Mouse (Mus musculus) forelimb bud, embryonic 11.5 days (tissue): ENCODE measurements around the gene Pid1.

Experiments
- DNase-seq: peaks from one replicate; pipeline ENCODE4 v3.0.0-alpha.2; 2012; ENCODE audit warnings: low read depth, low spot score

The Pid1 gene

DNA sequence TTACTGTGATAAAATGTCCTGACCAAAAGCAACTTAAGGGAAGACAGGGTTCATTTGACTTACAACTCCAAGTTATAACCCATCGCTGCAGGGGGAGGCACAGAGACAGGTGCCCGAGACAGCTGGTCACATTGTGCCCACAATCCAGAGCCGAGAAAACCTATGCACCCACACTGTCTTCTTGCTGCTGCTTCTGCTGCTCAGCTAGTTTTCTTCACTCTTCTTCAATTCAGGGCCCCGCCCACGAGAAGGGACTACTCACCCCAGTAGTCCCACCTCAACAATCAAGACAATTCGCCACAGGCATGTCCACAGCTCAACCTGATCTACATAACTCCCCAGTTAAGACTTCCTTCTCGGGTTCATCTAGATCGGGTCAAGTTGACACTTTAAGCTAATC lies at the start of gene Pid1:
TSS of gene Pid1 (minus strand) at position 214 of the 400 bp plus-strand sequence.
- no peak for DNase-seq

DNA sequence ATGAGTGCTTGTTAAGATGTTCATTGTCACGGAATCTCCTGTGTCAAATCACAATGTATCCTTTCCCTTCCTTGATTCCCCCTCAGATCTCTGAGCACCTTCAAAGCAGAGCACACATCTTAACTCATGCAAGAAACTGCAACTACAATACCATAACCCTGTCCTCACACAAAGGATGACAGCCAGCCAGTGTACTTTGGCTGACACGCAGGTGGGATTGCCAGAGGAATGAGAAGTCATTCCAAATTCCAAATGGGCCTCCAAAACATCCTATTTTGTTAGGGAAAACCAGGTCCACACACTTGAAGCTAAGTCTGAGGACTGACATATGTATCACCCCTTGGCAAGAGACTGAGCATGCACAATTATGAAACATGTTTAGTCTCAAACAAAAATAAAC lies 45.5 kb upstream of the Pid1 start:
- no peak for DNase-seq

DNA sequence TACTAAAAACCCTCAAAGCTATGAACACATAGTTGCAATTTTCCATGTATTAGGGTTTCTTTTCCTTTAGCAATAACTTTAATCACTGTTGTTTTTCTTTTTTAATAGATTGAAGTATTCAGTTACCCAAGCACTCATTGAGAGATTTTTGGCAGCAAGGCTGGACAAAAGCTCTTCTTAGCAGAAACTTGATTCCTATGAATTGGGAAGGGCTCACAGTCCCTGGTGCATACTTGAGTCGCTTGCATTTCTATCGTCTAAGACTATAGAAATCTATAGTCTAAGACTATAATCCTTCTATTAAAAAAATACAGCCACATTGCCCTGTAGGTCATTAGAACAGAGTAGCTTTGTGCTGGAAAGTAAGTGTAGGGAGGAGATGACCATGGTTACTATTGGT lies 44.9 kb upstream of the Pid1 start:
- no peak for DNase-seq

DNA sequence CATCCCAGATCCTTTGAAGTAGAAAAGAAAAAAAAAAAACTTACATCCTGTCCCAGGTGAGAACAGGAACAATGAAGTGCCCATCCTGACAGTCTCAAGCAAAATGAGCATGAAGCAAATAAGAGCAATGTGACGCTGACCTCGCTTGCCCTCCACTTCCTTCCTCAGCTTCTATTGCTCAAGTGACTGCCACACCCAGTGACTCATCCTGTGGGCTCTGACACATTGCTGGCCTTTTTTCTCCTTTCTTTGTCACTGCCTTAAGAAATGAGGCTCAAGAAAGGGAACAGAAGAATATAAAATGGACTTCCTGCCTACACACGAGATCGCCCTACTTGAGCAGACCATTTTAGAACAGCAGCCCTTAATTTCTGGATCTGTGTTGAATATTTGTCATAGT lies 42.9 kb upstream of the Pid1 start:
- no peak for DNase-seq

DNA sequence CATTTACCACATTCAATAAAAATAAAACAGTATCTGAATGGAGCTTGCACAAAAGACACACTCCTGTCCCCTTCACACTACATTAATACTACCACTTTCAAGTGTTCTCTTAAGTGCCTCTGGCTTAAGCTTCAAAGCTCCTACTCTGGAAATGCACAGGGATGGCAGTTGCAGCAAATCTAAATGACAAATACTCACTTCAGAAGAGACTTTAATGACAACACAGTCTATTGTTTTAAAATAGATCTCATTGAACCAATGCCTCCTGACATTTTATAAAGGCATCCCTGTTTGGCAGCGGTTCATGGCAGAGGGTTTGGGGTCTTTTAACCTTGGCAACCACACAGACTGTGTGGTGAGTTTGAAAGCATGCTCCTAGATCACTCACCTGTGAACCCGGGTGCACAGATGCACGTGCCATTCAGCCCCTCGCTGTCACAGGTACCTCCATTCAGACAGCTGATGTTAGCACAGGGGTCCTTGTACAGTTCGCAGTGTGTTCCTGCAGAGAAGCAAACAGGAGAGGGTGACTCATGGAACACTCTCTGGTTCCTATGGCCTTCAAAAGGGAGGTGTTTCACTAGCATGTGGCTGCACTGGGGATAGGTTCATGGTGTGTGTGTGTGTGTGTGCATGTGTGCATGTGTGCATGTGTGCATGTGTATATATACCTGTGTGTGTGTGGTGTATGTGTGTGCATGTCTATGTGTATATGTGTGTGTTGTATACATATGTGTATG lies 41.7 kb upstream of the Pid1 start:
- no peak for DNase-seq

DNA sequence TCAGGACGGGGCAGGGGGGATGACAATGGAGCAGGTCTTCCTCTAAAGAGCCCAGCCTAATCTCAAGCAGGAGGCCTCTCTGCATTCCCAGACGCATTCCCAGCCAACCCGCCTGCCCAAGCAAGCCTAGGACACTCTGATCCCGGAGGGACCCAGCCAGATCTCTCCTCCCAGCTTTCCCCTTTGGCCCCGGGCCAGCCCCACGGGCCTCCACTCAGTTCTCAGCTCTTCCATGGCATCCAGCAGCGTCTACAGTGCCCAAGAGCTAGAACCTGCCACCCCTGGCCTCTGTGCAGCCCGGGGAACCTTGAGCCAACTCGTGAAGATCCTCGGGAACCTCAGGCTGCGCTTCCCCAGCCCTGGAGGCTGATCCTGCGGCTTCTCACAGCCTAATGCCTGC lies 40.9 kb upstream of the Pid1 start:
- DNase-seq, result no peak

DNA sequence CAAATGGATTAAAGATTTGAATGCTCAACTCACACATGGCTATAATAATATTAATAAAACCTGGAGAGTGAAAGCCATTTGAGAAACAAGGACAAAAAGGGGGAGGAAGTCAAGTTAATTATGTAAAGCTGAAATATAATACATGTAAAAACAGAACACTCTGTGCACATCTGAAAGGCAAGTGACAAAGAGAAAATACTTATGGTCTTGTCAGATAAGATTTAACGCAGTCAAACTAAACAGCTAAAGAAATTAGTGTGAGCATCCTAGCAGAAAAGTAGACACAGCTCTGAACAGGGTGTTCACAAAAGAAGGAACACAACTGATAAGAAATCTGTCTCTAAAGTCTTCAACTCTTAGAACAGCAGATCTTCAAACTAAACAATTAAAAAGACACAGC lies 38.2 kb upstream of the Pid1 start:
- no peak for DNase-seq

DNA sequence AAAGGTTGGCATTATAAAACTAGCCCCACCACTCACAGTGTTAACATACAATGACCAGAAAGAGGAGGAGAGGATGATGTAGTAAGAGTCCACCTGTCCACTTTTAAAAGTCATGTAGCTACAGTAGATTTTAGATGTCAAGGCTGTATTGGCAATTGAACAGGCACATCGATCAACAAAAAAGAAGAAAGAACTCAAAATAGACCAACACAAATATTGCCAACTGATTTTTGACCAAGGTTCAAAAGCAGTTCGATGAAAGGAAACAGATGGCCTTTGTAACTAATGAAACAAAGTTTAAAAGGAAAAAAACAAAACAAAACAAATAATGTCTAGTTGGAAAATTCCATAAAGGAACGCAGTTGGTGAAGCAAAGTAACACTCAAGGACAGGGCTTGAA lies 35.7 kb upstream of the Pid1 start:
- no peak for DNase-seq

DNA sequence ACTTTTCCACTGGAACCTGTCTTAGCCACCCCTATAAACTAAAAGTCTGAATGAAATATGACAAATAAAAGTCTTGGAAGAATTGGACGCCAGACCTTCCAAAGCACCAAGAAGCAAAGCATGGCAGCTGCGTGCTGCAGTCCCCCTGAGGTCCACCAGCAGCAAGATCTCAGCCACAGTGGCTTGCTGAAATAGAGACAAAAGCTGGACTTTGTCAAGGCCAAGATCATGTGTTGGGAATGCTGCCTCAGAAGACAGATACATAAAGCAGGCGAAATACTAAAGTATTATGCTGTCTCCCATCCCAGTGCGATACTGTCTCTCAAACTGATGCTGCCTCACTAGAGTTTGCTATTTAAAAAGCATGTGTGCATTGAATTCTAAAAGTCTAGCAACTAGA lies 35.1 kb upstream of the Pid1 start:
- DNase-seq, result no peak

DNA sequence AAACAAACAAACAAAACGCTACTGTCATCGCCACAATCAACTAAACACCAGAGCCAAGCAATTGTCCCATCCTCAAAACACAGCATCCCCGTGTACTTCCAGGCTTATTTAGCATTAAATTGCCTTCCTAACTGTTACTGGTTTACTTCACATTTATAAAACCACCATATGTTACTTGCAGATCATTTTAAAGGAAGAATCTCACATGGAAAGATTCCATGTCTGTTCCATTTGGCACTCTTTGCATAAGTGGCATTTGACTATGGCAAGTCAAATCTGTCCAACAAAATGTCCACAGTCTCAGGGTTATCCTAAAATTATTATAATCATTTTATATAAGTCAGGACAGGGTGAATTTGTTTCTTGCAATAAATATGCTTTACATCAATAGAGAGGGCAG lies 32.8 kb upstream of the Pid1 start:
- DNase-seq, result no peak

DNA sequence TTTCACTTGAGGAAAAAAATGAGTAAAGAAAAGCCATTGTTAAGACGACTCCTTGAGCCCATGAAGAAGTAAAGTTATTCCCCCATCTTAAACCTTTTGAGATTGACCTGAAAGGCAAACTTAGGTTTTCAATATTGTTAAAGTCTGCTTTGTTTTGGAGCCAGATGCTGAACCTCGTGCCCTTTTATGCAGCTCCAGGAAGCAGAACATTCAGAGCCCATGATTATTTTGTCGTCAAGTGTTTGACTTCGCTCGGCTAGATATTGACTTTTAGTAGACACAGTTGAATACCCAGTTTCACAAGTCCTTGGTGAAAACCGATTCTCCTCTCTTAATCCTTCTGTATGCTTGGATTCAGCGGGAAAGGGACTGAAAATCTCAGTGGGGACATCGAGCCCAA lies 31.9 kb upstream of the Pid1 start:
- no peak for DNase-seq

DNA sequence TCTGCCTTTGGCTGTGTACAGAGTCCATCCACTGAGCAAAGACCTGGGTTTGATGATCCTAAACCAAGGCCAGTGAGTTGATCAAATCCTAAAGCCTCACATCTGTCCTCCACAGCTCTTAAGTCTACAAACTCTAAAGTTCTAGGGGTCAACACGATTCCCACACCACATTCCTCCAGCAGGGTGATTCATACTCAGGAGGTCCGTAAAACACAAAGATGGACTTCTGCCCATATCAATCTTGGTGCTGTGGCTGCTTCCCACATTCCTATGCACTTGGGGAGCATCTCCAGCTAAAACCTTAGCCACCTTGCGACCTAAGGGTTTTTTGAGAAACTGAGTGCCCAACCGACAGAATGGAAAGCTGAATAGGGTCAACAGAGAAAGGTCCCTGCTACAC lies 27.0 kb upstream of the Pid1 start:
- DNase-seq, result no peak

DNA sequence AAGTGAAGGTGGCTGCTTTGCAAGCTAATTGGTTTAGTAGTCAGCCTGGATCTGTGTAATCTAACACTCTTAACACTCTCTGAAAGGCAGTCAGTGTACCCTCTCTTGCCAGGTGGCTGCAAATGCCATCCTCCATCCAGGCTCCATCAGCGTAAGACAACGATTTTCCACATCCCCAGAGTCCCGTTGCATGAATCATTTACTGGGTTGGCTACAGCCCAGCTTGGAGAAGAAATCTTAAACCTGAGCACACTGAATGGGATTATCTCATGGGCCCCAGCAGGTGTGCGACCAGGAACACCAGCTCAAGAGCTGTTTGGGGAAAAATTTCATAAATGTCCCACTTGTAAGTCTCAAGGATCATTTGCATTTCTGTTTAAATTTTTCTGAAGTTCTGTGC lies 23.6 kb upstream of the Pid1 start:
- DNase-seq, result no peak

DNA sequence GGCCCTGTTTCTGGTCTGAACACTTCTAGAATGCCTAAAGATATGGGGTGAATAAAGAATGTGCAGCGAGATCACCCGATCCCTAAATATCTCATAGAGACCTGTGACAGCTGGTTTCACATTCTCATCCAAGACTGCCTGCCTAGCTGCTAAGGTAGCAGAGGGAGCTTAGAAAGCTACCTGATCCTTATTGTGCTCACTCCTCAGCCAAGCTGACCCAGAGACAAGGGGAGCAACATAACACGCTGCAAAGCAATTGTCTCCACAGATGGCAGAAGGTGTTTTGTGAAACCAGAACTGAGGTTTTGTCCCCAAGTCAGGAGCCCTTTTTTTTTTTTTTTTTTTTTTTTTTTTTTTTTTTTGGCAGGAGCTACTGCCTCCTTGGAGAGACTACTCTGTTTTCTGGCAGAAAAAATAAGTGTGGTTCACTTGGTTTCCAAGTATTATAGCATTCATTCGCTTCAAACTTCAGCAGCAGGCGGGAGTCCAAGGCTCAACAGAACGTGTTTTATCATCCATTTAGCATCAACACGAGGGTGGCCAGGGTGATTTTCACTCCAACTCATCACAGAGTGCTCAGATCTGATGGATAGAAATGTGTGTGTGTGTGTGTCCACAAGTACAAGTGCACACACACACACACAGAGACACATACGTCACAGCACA lies 22.6 kb upstream of the Pid1 start:
- no peak for DNase-seq

DNA sequence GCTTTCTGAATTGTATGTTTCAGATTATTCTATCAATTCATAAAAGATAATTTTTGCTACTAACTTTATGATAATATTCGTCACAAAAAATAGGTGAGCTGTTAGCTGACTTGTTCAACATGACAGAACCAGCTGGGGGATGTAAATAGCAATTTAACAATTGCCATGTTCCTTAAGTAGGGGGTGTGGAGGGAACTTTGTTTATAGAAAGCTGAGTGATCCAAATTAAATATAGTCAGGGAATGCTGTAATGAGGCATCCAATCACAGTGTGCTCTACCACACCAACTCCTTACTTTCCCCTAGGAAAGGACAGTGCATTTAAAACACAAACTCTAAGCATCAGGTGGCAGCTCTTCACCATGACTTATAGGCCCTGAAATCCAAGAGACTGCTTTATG lies 18.7 kb upstream of the Pid1 start:
- DNase-seq, result no peak

DNA sequence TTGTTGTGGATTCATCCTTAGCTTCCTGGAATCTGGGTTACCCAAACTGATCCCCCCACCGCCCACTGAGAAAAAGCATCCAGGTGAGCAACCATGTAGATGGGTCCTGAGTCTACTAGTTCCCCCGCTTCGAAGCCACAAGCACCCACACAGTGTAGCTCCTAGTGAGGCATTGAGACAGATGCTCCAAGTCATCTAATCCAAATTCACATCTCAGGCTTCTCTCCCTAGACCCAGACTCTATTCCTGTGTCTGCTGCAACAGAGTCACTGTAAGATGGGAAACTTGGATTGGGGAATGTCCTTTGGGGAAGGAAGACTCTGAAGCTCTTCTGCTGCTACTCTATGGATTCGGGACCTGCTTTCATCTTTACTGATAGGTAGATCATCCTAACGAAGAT lies 18.1 kb upstream of the Pid1 start:
- DNase-seq, result no peak

DNA sequence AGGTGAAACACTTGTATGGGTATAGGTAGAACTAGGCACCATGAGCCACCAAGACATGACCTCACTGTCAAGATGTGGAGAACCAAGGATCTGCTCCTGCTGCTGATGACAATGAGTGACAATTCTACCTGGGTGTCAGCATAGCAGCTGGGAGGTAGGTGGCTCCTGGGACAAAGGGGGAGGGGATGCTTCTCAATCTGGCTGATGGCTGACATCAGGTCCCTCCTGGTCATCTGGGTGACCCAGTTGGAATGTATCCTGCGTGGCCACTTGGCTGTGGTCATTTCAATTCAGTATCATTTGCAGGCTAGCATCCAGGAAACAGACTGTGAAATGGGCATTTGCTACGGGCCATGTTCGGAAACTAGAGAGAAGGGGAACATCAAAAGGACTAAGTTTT lies 16.9 kb upstream of the Pid1 start:
- DNase-seq, result no peak

DNA sequence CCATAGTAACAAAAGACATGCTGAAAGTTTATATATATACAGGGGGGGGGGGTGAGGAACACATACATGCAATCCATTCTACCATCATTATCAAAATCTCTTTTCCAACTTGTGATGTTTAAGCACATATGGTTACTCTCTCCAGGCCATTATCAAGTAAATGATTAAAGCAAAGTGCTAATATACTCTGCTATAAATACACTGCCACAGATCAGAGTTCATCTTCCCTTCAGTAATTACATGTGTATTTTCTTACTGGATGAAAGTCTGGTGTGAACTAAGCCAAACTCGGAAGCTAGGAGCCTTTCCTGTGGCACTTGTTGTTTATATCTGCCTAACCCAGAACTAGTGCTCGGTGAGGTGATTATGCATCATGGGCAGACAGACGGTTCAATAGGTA lies 3.8 kb upstream of the Pid1 start:
- DNase-seq, result no peak

DNA sequence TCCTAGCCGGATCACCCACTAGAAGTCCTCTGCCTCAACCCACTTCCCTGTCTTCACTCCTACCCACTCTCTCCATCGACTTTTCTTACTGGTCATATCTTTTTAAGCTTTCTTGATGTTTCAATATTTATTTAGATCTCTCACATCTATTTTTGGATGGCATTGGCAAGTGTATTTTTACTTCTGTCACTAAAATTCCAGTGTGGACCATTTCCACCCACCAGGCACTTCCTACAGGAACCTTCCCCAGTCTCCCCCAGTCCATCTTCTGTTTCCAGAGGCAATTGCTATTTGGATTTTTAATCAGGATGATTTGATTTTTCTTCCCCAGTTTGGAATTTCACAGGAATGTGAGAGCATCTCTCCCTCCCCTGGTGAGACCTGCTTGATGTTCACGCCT lies 2.6 kb upstream of the Pid1 start:
- DNase-seq, result no peak

DNA sequence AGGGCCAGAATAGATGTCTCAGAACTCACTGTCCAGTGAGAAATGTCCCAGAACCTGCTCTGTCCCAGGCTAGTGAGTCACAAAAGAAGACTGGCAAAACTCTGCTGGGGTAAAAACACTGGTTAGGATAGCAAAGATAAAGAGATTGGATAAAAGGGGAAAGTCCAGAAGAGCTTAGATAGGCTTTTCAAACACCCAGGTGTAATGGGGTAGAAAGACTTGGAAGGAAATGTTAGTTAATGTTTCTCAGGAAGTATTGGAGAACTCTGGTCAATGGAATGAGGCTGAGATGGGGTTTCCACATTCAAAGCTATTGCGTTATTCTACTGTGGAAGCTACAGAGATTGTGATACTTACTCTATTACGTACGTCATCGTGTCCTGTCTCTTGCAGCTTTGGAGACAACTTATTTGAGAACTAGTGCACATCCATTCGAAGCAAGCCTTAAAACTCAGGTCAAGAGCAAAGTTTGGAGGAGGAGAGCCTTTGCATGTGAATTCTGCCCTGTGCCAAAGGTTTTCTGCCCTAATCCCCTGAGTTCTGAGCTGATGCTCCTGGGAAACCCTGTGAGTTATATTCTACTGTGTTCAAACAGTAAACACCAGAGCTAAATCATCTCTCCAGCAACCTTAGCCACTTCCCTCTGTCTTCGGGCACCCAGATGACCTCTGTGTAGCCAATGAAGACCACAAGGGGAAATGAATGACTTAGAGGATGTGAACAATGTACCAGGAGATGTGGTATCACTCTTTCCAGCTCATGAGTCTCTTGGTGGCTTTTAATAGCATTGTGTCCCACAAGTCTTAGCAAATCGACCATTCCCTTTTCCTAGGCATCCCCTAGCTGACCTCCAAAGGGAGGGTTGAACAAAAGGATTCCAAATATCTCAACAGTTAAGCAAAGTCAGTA lies 1.0 kb downstream of the Pid1 start:
- no peak for DNase-seq

DNA sequence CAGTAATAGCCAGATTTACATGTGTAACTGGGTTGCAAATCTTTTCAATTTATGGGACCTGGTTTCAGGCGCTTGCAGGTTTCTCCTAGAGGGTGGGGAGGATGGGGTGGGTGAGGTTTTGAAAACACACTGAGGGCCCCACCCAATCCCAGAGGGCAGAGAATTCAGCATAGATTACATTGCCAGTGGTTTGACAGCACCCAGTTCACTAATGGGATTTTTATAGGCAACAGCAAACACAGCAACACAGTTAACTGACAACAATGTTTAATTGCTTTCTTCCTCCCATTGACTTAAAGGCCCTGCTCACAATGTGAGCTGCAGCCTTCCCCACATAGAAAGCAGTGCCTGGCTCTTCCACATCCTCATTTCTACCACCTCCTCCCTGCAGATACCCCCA lies 1.8 kb downstream of the Pid1 start:
- DNase-seq, result no peak

DNA sequence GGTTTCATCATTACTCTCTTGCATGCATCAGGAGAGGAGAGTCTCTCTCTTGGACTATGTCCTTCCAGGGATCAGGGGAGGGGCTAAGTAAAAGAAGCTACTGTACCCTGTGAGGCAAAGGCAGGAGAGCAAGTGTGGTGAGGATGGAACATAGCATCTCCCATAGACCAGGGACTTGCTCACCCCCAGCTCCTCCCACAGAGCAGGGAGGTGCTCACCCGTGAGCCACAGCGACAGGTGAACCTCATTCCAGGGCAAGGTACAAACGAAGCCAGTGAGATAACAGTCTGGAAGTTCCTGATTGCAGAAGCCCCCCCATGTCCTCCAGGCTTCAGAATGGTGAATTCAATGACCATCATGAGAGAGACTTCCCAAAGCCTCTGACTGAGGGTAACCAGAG lies 2.6 kb downstream of the Pid1 start:
- DNase-seq, result no peak
